Mouse (Mus musculus) midbrain, embryonic 10.5 days (tissue): Measurements from ENCODE around the gene Sec23b. TPM values are rescaled to one million over a fixed set of nuclear protein-coding genes. Genes with fewer than 3 reads are reported as not detected.

Source experiments
- DNase-seq: peaks from one replicate; pipeline ENCODE4 v3.0.0-alpha.2; 2017; ENCODE audit warnings: low spot score
- H3K27ac ChIP-seq: fragments of 300-500 bp; sonication (generic); replicated peaks from 2 replicates; pipeline ENCODE4 v1.5.1; 2016; ENCODE audit warnings: mild to moderate bottlenecking
- H3K27me3 ChIP-seq: fragments of 300-500 bp; sonication (generic); 2 replicates; pipeline ENCODE4 v1.6.1; 2016; ENCODE audit warnings: low read depth, mild to moderate bottlenecking; ENCODE audit not compliant: poor library complexity, severe bottlenecking
- H3K36me3 ChIP-seq: fragments of 300-500 bp; sonication (generic); 2 replicates; pipeline ENCODE4 v1.6.1; 2016; ENCODE audit warnings: mild to moderate bottlenecking, moderate library complexity
- H3K4me1 ChIP-seq: fragments of 300-500 bp; sonication (generic); 2 replicates; pipeline ENCODE4 v1.6.1; 2016
- H3K4me3 ChIP-seq: fragments of 300-500 bp; sonication (generic); 2 replicates; pipeline ENCODE4 v1.5.1; 2016; ENCODE audit warnings: mild to moderate bottlenecking, moderate library complexity
- H3K9me3 ChIP-seq: fragments of 300-500 bp; sonication (generic); replicated peaks from 2 replicates; pipeline ENCODE4 v1.6.1; 2016; ENCODE audit warnings: mild to moderate bottlenecking
- WGBS: fragments of 180-500 bp; shearing (Covaris S2); methylation state at CpG from one replicate; pipeline ENCODE4 v1.1.7; 2016; 5-methylcytosine and 5-hydroxymethylcytosine counted together
- microRNA-seq: library from miRNA; unstranded; fragments of <30 nt; microRNA quantifications from one replicate; pipeline ENCODE4, GENCODE M21; 2017
- polyA plus RNA-seq: library from polyadenylated mRNA; unstranded; fragments of >200 nt; fragmentation: Nextera tagmentation; extraction: Ambion mirVana; gene quantifications from 2 replicates; pipeline ENCODE4 v1.2.1, GENCODE M21; 2016

The Sec23b gene
- polyA plus RNA-seq, 1 experiment from 2014 or later, result 130 TPM

GRCm38 (mm10) chr2:144621491-144621890 lies 65.5 kb downstream of the Sec23b start:
- 33% methylated on average over 6 of the region's 6 CpGs for WGBS
- no peak overlapping the region for H3K27ac ChIP-seq
- H3K4me3 ChIP-seq, result no peak overlapping the region
- no peaks in the 10 kb centered on the region for H3K36me3 ChIP-seq
- peaks cover 4% of the 10 kb centered on the region; the same call in 1 of the 2 replicates for H3K4me1 ChIP-seq
- H3K27me3 ChIP-seq, result no peaks in the 10 kb centered on the region
- DNase-seq, result no peak
- H3K9me3 ChIP-seq, result 0 out of 2 replicates have a peak, but pooled peaks cover 1% of the 10 kb centered on the region

- no peak overlapping the region for H3K4me3 ChIP-seq
- H3K36me3 ChIP-seq, result no peaks in the 10 kb centered on the region
- no peak overlapping the region for H3K27ac ChIP-seq
- H3K4me1 ChIP-seq, result no peaks in the 10 kb centered on the region
- 0 out of 2 replicates have a peak, but pooled peaks cover 2% of the 10 kb centered on the region for H3K9me3 ChIP-seq
- no peaks in the 10 kb centered on the region for H3K27me3 ChIP-seq
- DNase-seq, result no peak
- WGBS, result 85% methylated on average over 2 of the region's 2 CpGs
These were observed 77.5 kb downstream of the Sec23b start for GRCm38 (mm10) chr2:144633551-144633950.

GRCm38 (mm10) chr2:144634231-144634630 lies 78.2 kb downstream of the Sec23b start:
- 85% methylated on average over 5 of the region's 5 CpGs for WGBS

GRCm38 (mm10) chr2:144634729-144635128 lies 78.7 kb downstream of the Sec23b start:
- Histone ChIP-seq H3K4me3 (no peak overlapping the region), H3K27ac (no peak overlapping the region), H3K36me3 (no peaks in the 10 kb centered on the region), H3K4me1 (no peaks in the 10 kb centered on the region), H3K27me3 (no peaks in the 10 kb centered on the region), H3K9me3 (0 out of 2 replicates have a peak, but pooled peaks cover 2% of the 10 kb centered on the region)
- DNase-seq, result no peak
- 94% methylated on average over 2 of the region's 2 CpGs for WGBS

More at GRCm38 (mm10) chr2:144634231-144634630, 78.2 kb downstream of the Sec23b start:
- Histone ChIP-seq H3K36me3 (no peaks in the 10 kb centered on the region), H3K4me3 (no peak overlapping the region), H3K4me1 (no peaks in the 10 kb centered on the region), H3K9me3 (0 out of 2 replicates have a peak, but pooled peaks cover 2% of the 10 kb centered on the region), H3K27ac (no peak overlapping the region), H3K27me3 (no peaks in the 10 kb centered on the region)
- no peak for DNase-seq

GRCm38 (mm10) chr2:144635644-144636320 lies 79.8 kb downstream of the Sec23b start:
- DNase-seq, result peak; percentile 54

GRCm38 (mm10) chr2:144637204-144637603 lies 81.2 kb downstream of the Sec23b start:
- no peaks in the 10 kb centered on the region for H3K36me3 ChIP-seq
- peaks cover 8% of the 10 kb centered on the region for H3K4me1 ChIP-seq
- H3K27ac ChIP-seq, result no peak overlapping the region
- H3K27me3 ChIP-seq, result no peaks in the 10 kb centered on the region
- WGBS, result 84% methylated on average over 4 of the region's 4 CpGs
- DNase-seq, result no peak
- H3K9me3 ChIP-seq, result 0 out of 2 replicates have a peak, but pooled peaks cover 1% of the 10 kb centered on the region
- no peak overlapping the region for H3K4me3 ChIP-seq

More at GRCm38 (mm10) chr2:144635644-144636320, 79.8 kb downstream of the Sec23b start:
- no peaks in the 10 kb centered on the region for H3K27me3 ChIP-seq
- H3K27ac ChIP-seq, result no peak overlapping the region
- no peak overlapping the region for H3K4me3 ChIP-seq
- 0 out of 2 replicates have a peak, but pooled peaks cover 2% of the 10 kb centered on the region for H3K9me3 ChIP-seq
- peaks cover 8% of the 10 kb centered on the region for H3K4me1 ChIP-seq
- WGBS, result 23% methylated on average over 5 of the region's 5 CpGs
- H3K36me3 ChIP-seq, result no peaks in the 10 kb centered on the region

- no peak overlapping the region for H3K27ac ChIP-seq
- peaks cover 8% of the 10 kb centered on the region for H3K4me1 ChIP-seq
- no peaks in the 10 kb centered on the region for H3K9me3 ChIP-seq
- no peaks in the 10 kb centered on the region for H3K27me3 ChIP-seq
- DNase-seq, result no peak
- H3K4me3 ChIP-seq, result no peak overlapping the region
- no peaks in the 10 kb centered on the region for H3K36me3 ChIP-seq
- 90% methylated on average over 12 of the region's 12 CpGs for WGBS
These were observed 81.8 kb downstream of the Sec23b start for GRCm38 (mm10) chr2:144637671-144638395.

GRCm38 (mm10) chr2:144638719-144639118 lies 82.7 kb downstream of the Sec23b start:
- Histone ChIP-seq H3K27me3 (no peaks in the 10 kb centered on the region), H3K9me3 (no peaks in the 10 kb centered on the region), H3K27ac (no peak overlapping the region), H3K4me3 (no peak overlapping the region), H3K4me1 (peaks cover 8% of the 10 kb centered on the region), H3K36me3 (no peaks in the 10 kb centered on the region)
- WGBS, result 83% methylated on average over 4 of the region's 4 CpGs
- no peak for DNase-seq

- Histone ChIP-seq H3K4me1 (peaks cover 8% of the 10 kb centered on the region), H3K4me3 (no peak overlapping the region), H3K36me3 (no peaks in the 10 kb centered on the region), H3K9me3 (no peaks in the 10 kb centered on the region), H3K27ac (0 out of 2 replicates have a peak overlapping the region, but pooled peaks have one; percentile 7), H3K27me3 (no peaks in the 10 kb centered on the region)
- no peak for DNase-seq
- WGBS, result 71% methylated on average over 7 of the region's 7 CpGs
These were observed 84.1 kb downstream of the Sec23b start for GRCm38 (mm10) chr2:144640101-144640500.

Small RNA genes lying within 50 kb of the gene (microRNA-seq; reads per million reads assigned to microRNA genes)
- gene Gm24823, result not detected

Other genes starting within 250 kb of the Sec23b start
- not detected in 2 replicates for gene Ovol2, start 224.1 kb upstream of the Sec23b start, polyA plus RNA-seq
- 58.9 and 60.1 TPM in 2 replicates for gene Kat14, start 187.2 kb upstream of the Sec23b start, polyA plus RNA-seq
- gene Pet117, start 187.2 kb upstream of the Sec23b start, polyA plus RNA-seq, result not detected in 2 replicates
- 1.8 and 2.8 TPM in 2 replicates for gene Dzank1, start 28.8 kb upstream of the Sec23b start, polyA plus RNA-seq
- 32.8 and 34.9 TPM in 2 replicates for gene Polr3f, start 28.5 kb upstream of the Sec23b start, polyA plus RNA-seq
- 60.4 and 66.4 TPM in 2 replicates for gene Rbbp9, start 5.4 kb upstream of the Sec23b start, polyA plus RNA-seq
- 31.6 and 31.9 TPM in 2 replicates for gene Smim26, start 37.8 kb downstream of the Sec23b start, polyA plus RNA-seq
- 37.6 and 38.3 TPM in 2 replicates for gene Dtd1, start 43.7 kb downstream of the Sec23b start, polyA plus RNA-seq